Mouse (Mus musculus) Patski (cell line): ENCODE results near the gene Ndfip2. TPM values are rescaled to one million over a fixed set of nuclear protein-coding genes. Genes with fewer than 3 reads are reported as not detected.

Experiments
- ATAC-seq: fragments of 100-300 bp; one replicate; pipeline ENCODE4 v1.8.0; 2021
- CTCF ChIA-PET: fragments of 350-600 bp; sonication (Branson Sonifier 250); formaldehyde crosslinking; loops from one replicate; lab custom pipeline; 2022; ENCODE audit warnings: inconsistent platforms; lab: Charles Lee
- POLR2A ChIA-PET: fragments of 350-600 bp; sonication (Branson Sonifier 250); formaldehyde crosslinking; loops from one replicate; lab custom pipeline; 2022; ENCODE audit warnings: antibody characterized with exemption, inconsistent platforms; lab: Charles Lee
- DNase-seq: peaks from one replicate; pipeline ENCODE4 v3.0.0-alpha.2; 2011; ENCODE audit warnings: low read depth, low spot score
- H3K27me3 ChIP-seq: fragments of 371-371 bp; one replicate; pipeline ENCODE4 v1.5.1; 2021
- CTCF ChIP-seq: fragments of 100-300 bp; IDR thresholded peaks from one replicate; pipeline ENCODE4 v1.5.1; 2021
- in situ Hi-C: fragments of 300-500 bp; cut with MboI; formaldehyde crosslinking; loops from 3 replicates; pipeline ENCODE4 v1.11.1; 2018; ENCODE audit warnings: low pct_unique_long_range_greater_than_20kb, mixed read lengths
- polyA plus RNA-seq: library from polyadenylated mRNA; unstranded; gene quantifications from one replicate; pipeline ENCODE4 v1.2.3, GENCODE M21; 2021

The Ndfip2 gene
- polyA plus RNA-seq, 1 experiment from 2014 or later = 88.4 TPM

DNA sequence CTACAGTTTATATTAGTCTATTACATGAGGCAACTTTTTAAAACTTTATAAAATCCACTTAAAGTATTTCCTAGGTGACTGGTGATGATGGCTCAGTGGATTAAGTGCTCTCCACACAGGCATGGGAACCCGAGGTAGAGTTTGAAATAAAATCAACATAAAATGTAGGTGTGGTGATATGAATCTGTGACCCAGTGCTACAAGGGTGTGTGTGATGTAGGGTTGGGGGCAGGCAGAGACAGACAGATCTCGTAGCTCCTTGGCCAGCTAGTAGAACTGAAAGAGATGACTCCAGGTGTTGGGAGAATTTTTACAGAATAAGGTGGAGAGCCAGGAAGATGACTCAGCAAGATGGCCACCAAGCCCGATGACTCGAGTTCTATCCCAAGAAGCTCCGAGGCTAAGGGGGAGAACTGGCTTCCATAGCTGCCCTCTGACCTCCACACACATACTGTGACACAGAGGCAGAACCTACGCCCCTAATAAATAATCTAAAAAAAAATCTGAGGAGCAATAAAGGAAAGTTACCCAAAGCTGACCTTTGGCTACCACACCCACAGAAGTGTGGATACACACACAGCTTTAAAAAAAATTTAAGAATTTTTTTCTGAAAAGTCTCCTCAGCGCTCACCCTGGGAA lies 14.4 kb upstream of the Ndfip2 start:
- POLR2A ChIA-PET = no interaction called here
- DNase-seq (no peak), ATAC-seq (no peak)
- no peaks in the 10 kb centered on the region for H3K27me3 ChIP-seq
- CTCF ChIA-PET = interaction anchor here (2.5 kb wide), 1 partner anchor 12 kb away, joined by 6 read pairs; no protein-coding TSS in a partner anchor
- in situ Hi-C loops = loop anchor here (10.0 kb wide), 1 partner anchor 49 kb away; no protein-coding TSS in a partner anchor
- TF ChIP-seq CTCF = no peak

GRCm38 (mm10) chr14:105251038-105251437 lies 7.3 kb upstream of the Ndfip2 start:
- ATAC-seq = no peak
- CTCF ChIA-PET = no interaction called here

DNA sequence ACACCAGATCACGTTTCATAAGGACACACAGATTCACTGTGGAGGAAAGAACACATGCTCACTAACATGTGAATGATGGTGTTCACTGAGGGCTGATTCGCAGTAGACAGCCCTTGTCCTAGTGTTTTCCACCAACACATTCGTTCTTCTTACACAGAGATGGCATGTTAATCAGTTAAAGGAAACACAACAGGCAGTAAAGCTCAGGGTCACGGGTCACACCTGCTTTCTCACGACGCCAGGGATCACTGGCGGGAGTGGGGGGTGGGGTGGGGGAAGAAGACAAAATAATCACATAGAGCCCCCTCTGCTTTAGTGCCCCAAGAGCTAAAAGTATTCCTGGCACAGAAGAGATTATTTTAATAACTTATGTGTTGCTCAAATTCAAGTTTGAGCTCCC lies 5.1 kb upstream of the Ndfip2 start:
- ChIA-PET POLR2A (no interaction called here), CTCF (no interaction called here)
- DNase-seq = no peak

More at GRCm38 (mm10) chr14:105251038-105251437, 7.3 kb upstream of the Ndfip2 start:
- POLR2A ChIA-PET = interaction anchor here (0.7 kb wide), 1 partner anchor 337 kb away, joined by 3 read pairs; no protein-coding TSS in a partner anchor
- in situ Hi-C loops = no loop called here
- no peaks in the 10 kb centered on the region for H3K27me3 ChIP-seq
- no peak for DNase-seq
- TF ChIP-seq CTCF = no peak

DNA sequence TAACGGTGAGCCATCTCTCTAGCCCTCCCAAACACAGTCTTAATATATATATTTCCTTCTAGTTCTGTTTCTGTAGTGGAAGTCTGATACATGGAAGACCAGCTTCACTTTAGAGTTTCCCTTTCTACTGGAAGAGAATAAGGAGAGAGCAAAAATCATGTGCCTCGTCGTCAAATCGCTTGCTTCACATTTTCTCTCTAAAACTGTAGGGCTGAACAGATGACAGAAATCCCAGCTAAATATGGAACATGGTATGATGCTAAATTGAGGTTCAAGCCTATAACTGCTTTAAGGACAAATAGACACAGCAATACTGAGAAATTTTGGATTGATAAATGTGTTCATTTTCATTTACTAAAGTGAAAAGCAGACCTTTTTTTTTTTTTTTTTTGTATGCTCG lies 4.0 kb upstream of the Ndfip2 start:
- no peak for ATAC-seq
- no peaks in the 10 kb centered on the region for H3K27me3 ChIP-seq
- CTCF ChIA-PET = interaction anchor here (2.1 kb wide), 1 partner anchor 16 kb away, joined by 6 read pairs; no protein-coding TSS in a partner anchor
- in situ Hi-C loops = no loop called here
- DNase-seq = no peak
- no peak for TF ChIP-seq CTCF
- POLR2A ChIA-PET = no interaction called here

More for the DNA sequence above, 5.1 kb upstream of the Ndfip2 start:
- H3K27me3 ChIP-seq = no peaks in the 10 kb centered on the region
- in situ Hi-C loops = no loop called here
- ATAC-seq = no peak
- TF ChIP-seq CTCF = no peak

DNA sequence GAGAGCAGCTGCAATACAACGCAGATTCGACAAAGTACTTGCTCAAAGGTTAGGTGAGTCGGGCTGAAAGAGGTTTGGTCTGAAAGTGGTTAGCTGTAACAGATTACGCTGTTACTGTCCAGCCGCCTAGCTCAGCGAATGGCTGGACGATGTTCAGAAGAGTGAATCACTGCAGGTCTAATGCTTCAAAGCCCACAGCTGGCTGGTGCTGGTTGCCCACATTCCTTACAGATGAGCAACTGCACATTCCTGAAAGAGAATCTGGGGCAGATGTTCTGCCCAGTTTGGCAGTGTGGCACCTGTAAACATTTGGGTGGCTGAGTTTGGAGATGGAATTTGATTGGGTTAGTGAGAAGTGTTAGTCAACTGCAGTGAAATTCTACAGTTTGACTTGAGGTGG lies 2.8 kb upstream of the Ndfip2 start:
- POLR2A ChIA-PET = no interaction called here
- in situ Hi-C loops = no loop called here
- no peaks in the 10 kb centered on the region for H3K27me3 ChIP-seq
- ATAC-seq (peak; percentile 92), DNase-seq (peak; percentile 62)
- CTCF ChIA-PET = interaction anchor here (0.9 to 2.1 kb wide), 4 partner anchors 17 to 35 kb away, joined by 3 to 6 read pairs (median 4); no protein-coding TSS in a partner anchor
- TF ChIP-seq CTCF = no peak

DNA sequence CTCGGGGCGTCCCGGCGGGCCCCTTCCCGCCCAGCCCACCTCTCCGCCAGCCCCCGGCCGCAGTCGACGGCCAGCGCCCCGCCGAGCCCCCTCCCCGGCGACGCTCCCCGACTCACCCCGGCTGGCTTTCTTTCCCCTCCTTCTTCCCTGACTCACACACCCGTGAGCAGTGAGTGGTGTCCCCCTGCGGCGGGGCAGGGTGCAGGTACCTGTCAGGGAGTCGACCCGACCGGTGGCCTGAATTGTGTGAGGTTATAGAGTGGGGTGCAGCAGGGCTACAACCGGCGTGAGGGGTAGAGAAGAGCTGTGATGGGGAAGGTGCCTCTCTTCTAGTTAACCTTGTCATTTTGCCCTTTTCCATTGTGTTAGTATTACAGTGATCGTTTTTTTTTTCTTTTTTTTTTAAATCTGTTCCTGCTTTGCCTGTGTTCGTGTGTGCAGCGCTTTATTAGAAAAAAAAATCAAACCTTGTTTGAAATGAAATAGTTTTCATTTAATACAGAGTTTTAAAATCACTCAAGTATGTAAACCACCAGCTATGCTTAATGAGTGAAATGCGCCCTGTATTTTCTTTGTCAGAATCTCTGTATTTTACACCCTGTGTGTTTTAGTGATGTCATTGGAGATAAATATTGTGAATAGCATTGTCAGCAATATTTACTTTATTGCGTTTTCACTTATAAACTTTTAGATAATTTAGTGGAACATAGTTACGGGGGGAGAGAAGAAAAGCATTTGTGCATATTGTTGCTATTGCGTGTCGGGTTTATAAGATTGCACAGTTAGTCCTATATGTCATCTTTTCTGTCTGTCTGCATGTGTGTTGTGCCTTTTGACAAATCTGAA lies 885 bp downstream of the Ndfip2 start:
- peak; percentile 13 for TF ChIP-seq CTCF
- CTCF ChIA-PET = interaction anchor here (1.9 kb wide), 1 partner anchor 86 kb away, joined by 6 read pairs; no protein-coding TSS in a partner anchor
- POLR2A ChIA-PET = no interaction called here
- in situ Hi-C loops = no loop called here
- H3K27me3 ChIP-seq = no peaks in the 10 kb centered on the region
- DNase-seq = no peak
- peak; percentile 32 for ATAC-seq

- H3K27me3 ChIP-seq = no peaks in the 10 kb centered on the region
- no peak for TF ChIP-seq CTCF
- in situ Hi-C loops = no loop called here
- ATAC-seq = peak; percentile 28
- DNase-seq = no peak
- ChIA-PET CTCF (interaction anchor here (1.2 to 1.5 kb wide), 2 partner anchors 31 to 33 kb away, joined by 3 read pairs; no protein-coding TSS in a partner anchor), POLR2A (interaction anchor here (0.7 kb wide), 1 partner anchor 12 kb away, joined by 3 read pairs; no protein-coding TSS in a partner anchor)
Measured at GRCm38 (mm10) chr14:105262923-105263322, 4.5 kb downstream of the Ndfip2 start.

DNA sequence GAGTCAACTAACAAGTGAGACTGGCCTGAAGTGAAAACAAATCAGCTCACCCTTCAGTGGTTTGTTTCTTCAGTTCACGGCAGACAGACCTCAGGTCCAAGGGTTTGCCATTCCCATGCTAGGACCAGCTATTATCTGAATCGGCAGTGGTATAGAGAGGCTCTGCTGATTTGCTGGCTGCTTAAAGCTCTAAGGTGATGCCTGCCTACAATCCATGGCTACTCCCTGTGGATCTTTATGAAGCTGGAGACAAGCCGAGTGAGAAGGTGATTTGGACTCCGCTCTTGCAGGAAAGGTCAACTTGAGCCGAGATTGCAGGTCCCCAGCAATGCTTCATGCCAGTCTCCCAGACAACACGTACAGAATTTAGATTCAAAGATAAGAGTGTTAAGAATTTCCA lies 8.7 kb downstream of the Ndfip2 start:
- ChIA-PET POLR2A (no interaction called here), CTCF (interaction anchor here (1.0 kb wide), 1 partner anchor 35 kb away, joined by 4 read pairs; no protein-coding TSS in a partner anchor)
- TF ChIP-seq CTCF = no peak
- in situ Hi-C loops = no loop called here
- DNase-seq (no peak), ATAC-seq (no peak)
- H3K27me3 ChIP-seq = no peaks in the 10 kb centered on the region

DNA sequence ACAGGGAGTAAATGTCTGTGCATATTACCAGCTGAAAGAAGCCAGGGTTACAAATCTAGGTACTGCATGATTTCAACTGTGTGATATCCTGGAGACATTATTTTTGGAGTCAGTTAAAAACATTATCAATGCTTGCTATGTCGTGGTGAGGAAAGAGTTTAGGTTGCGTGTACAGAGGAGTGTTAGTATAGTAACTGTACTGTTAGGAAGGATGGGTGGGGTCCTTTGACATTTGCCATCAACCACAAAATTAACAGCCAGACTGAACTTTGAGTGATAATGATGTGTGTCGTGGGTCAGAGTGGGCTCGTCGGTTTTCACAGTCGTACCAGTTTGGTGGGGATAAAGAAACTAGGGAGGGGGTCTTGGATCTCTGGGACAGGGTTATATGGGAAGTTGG lies 13.7 kb downstream of the Ndfip2 start:
- DNase-seq = no peak
- ChIA-PET POLR2A (no interaction called here), CTCF (no interaction called here)
- TF ChIP-seq CTCF = no peak
- in situ Hi-C loops = no loop called here
- no peaks in the 10 kb centered on the region for H3K27me3 ChIP-seq
- no peak for ATAC-seq

- POLR2A ChIA-PET = no interaction called here
- no peak for DNase-seq
- in situ Hi-C loops = no loop called here
- no peaks in the 10 kb centered on the region for H3K27me3 ChIP-seq
- no peak for TF ChIP-seq CTCF
- CTCF ChIA-PET = interaction anchor here (1.2 to 1.3 kb wide), 3 partner anchors 11 to 16 kb away, joined by 4 to 7 read pairs (median 5); no protein-coding TSS in a partner anchor
- no peak for ATAC-seq
Measured at GRCm38 (mm10) chr14:105272539-105272938, 14.2 kb downstream of the Ndfip2 start.
